Mouse (Mus musculus): ENCODE data around the gene Sncb. TPM values are rescaled to one million over a fixed set of nuclear protein-coding genes. Genes with fewer than 3 reads are reported as not detected.

Gene Sncb
- polyA plus RNA-seq (2015; fragmentation: Illumina TruSeq; extraction: RNeasy Lipid Tissue Mini Kit (QIAGEN cat#74804); ENCODE audit: insufficient read depth, low read depth, low replicate concordance) = 0.92 TPM

DNA sequence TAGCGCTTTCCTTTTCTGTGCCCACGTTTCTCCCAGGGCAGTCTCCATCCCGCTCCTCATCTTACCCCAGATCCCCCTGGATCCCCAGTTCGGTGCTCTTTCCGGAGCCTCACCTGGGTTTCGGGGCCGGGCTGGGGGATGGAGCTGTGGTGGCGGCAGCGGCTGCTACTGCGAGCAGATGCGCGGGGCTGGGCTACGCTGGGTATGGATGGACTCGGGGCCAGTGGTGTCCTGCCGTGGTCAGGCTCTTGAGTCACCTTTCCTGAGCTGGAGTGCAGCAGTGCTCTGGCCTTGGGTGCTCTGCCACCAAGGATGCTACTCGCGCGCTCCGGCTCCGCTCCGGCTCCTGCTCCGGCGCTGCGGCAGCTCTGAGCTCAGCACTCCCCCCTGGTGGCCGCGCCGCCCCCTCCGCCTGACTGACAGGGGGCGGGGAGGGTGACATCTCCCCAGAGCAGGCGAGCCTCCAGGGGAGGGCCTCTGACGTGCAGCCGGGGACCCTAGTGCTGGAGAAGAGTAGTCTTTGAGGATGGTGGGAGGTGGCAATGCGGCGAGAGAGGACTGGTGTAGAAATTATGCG, at the start of gene Sncb:
Gene Sncb, minus strand, starts transcription at position 404 of the 577 bp plus-strand sequence.

DNA sequence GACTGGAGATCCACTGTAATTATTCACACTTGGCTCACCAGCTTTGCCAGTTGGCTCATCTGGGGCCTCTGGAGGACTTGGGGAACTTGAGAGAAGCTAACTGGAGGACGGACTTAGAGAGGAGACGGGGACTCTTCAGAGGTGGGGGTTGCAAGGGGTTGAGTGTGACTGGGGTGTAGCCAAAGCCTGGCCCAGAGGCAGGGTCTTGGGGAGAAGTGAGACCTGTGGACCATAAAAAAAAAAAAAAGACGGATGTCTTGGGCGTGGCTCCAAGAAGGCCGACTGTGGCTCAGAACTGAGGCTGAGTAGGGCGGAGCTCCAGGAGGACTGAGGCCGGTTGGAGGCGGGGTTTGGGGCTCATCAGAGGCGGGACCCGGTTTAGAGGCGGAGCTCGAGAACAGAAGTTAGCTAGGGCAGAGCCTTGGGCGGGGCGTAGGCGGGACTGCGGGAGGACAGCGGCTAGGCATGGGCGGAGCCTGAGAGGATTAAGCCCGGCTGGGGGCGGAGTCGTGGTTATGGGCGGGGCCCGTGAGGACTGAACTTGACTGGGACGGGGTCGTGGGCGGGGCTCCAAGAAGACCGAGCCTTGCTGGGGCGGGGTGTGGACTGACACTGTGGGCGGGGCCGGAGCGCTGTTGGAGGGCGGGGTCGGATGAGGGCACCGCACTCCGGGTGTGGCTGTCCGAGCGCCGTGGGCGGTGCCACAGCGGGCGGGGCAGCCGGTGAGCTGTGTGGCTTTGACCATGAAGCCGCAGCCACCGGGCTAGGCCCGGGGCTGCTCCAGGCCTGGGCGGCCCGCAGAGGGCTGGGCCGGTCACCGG, 22.6 kb upstream of the Sncb start, which contains the start of gene Tspan17:
Gene Tspan17, plus strand, starts transcription at position 638 of the 821 bp plus-strand sequence.

GRCm38 (mm10) chr13:54783698-54784097, 17.3 kb upstream of the Sncb start, which contains the start of gene Eif4e1b:
TSS of gene Eif4e1b (plus strand) at chr13:54783998.

DNA sequence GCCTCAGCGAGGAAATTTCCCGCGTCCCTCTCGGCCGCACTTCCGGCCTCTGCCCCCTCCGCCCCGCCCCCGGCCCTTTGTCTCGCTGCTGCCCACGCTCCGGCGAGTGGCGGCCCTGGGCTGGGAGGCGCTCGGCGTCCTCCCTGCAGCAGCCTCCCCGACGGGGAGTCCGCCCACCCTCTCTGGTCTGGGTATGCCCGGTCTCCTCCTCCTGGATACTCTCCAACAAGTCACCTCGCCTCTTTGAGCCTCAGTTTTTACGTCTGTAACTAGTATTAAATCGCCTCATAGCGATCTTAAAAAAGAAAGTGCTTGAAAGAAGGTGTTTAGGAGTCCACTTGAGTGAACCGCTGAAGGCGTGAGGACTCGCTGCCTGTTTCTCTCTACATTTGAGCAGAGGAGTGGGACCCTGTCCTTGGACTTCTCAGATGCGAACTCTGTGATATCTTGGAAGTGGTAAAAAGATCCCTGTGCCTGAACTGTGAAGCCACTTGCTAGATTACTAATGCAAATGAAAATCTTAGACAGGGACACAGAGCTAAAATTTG, 16.5 kb downstream of the Sncb start, which contains the start of gene Gprin1:
Gene Gprin1, minus strand, starts transcription at position 11 of the 548 bp plus-strand sequence.

Other genes starting within 250 kb of the Sncb start
- 37.9 TPM for gene 4833439L19Rik, start 201.2 kb downstream of the Sncb start, polyA plus RNA-seq (2015; fragmentation: Illumina TruSeq; extraction: RNeasy Lipid Tissue Mini Kit (QIAGEN cat#74804); ENCODE audit: insufficient read depth, low read depth, low replicate concordance)
- gene Arl10, start 191.6 kb downstream of the Sncb start, polyA plus RNA-seq (2015; fragmentation: Illumina TruSeq; extraction: RNeasy Lipid Tissue Mini Kit (QIAGEN cat#74804); ENCODE audit: insufficient read depth, low read depth, low replicate concordance) = 3.4 TPM
- 5.5 TPM for gene Nop16, start 176.5 kb downstream of the Sncb start, polyA plus RNA-seq (2015; fragmentation: Illumina TruSeq; extraction: RNeasy Lipid Tissue Mini Kit (QIAGEN cat#74804); ENCODE audit: insufficient read depth, low read depth, low replicate concordance)
- 34.5 TPM for gene Higd2a, start 176.4 kb downstream of the Sncb start, polyA plus RNA-seq (2015; fragmentation: Illumina TruSeq; extraction: RNeasy Lipid Tissue Mini Kit (QIAGEN cat#74804); ENCODE audit: insufficient read depth, low read depth, low replicate concordance)
- 19.5 TPM for gene Cltb, start 155.3 kb downstream of the Sncb start, polyA plus RNA-seq (2015; fragmentation: Illumina TruSeq; extraction: RNeasy Lipid Tissue Mini Kit (QIAGEN cat#74804); ENCODE audit: insufficient read depth, low read depth, low replicate concordance)
- gene Faf2, start 144.8 kb downstream of the Sncb start, polyA plus RNA-seq (2015; fragmentation: Illumina TruSeq; extraction: RNeasy Lipid Tissue Mini Kit (QIAGEN cat#74804); ENCODE audit: insufficient read depth, low read depth, low replicate concordance) = 5.7 TPM
- gene Rnf44, start 72.7 kb downstream of the Sncb start, polyA plus RNA-seq (2015; fragmentation: Illumina TruSeq; extraction: RNeasy Lipid Tissue Mini Kit (QIAGEN cat#74804); ENCODE audit: insufficient read depth, low read depth, low replicate concordance) = 17.5 TPM
- gene Cdhr2, start 65.1 kb downstream of the Sncb start, polyA plus RNA-seq (2015; fragmentation: Illumina TruSeq; extraction: RNeasy Lipid Tissue Mini Kit (QIAGEN cat#74804); ENCODE audit: insufficient read depth, low read depth, low replicate concordance) = 1.3 TPM
- 0.74 TPM for gene Gprin1, start 16.7 kb downstream of the Sncb start, polyA plus RNA-seq (2015; fragmentation: Illumina TruSeq; extraction: RNeasy Lipid Tissue Mini Kit (QIAGEN cat#74804); ENCODE audit: insufficient read depth, low read depth, low replicate concordance)
- gene Eif4e1b, start 17.4 kb upstream of the Sncb start, polyA plus RNA-seq (2015; fragmentation: Illumina TruSeq; extraction: RNeasy Lipid Tissue Mini Kit (QIAGEN cat#74804); ENCODE audit: insufficient read depth, low read depth, low replicate concordance) = not detected
- gene Tspan17, start 22.8 kb upstream of the Sncb start, polyA plus RNA-seq (2015; fragmentation: Illumina TruSeq; extraction: RNeasy Lipid Tissue Mini Kit (QIAGEN cat#74804); ENCODE audit: insufficient read depth, low read depth, low replicate concordance) = 11.1 TPM
- gene Unc5a, start 182.8 kb upstream of the Sncb start, polyA plus RNA-seq (2015; fragmentation: Illumina TruSeq; extraction: RNeasy Lipid Tissue Mini Kit (QIAGEN cat#74804); ENCODE audit: insufficient read depth, low read depth, low replicate concordance) = 4.2 TPM

Data from pancreas, adult 10 weeks (tissue).